In the genomic region with DNA sequence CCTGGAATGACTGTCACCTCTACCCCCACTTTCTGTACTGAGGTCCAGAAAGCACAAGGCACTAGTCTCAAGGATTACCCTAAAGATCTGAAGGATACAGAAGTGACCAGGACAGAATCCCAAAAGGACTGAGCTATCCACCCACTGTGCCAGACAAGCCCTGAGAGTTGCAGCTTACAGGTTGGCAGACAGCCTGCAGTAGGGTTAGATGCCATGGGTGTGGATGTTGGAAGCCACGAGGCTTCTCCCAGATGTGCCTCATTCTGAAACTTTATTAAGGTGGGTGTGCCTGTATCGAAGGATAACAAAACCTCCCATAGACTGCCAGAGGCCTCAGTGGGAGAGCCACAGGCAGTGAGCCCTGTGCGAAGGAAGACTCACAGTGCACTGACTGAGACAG, we compare ENCODE assay signal across 20 mouse cellular contexts. TPM values are rescaled to one million over a fixed set of nuclear protein-coding genes. Genes with fewer than 3 reads are reported as not detected.
DNase-seq lines count a peak whose midpoint lies in the region; ATAC-seq and TF ChIP-seq lines count a peak whose summit lies in the region.
"Had no signal": no experiment of that assay in that cellular context is flagged by ENCODE, and none has a peak within 500 bp of the region (broad histone marks: within the 10 kb centered on the region; RNA-seq: fewer than 3 reads in every experiment).

No protein-coding gene starts in this region.

- peaks cover 14% of the 10 kb centered on the region for H3K36me3 ChIP-seq in hindbrain, embryonic 13.5 days
- H3K36me3 ChIP-seq in hindbrain, postnatal 0 days (ENCODE audit: insufficient read depth, low read length) = no peaks in the 10 kb centered on the region
- no peaks in the 10 kb centered on the region for H3K36me3 ChIP-seq in spleen, adult 2 months (ENCODE audit: control insufficient read depth, insufficient read depth, low read length)
- H3K36me3 ChIP-seq: embryonic facial prominence, embryonic 15.5 days; forebrain, embryonic 10.5 days; kidney, embryonic 15.5 days had no signal

- no peak overlapping the region for H3K4me3 ChIP-seq in gastrocnemius, adult 2 months
- H3K4me3 ChIP-seq in hindbrain, embryonic 13.5 days = no peak overlapping the region
- H3K4me3 ChIP-seq in hindbrain, postnatal 0 days (ENCODE audit: low read length) = no peak overlapping the region
- no peak overlapping the region for H3K4me3 ChIP-seq in spleen, adult 2 months (ENCODE audit: extremely low read depth, insufficient read depth, insufficient read length)
- H3K4me3 ChIP-seq: embryonic facial prominence, embryonic 15.5 days; forebrain, embryonic 10.5 days; hindbrain, embryonic 15.5 days; kidney, embryonic 15.5 days; left cerebral cortex, adult 2 months; midbrain, embryonic 13.5 days; neural tube, embryonic 15.5 days had no signal

- no peak for TF ChIP-seq CTCF in gastrocnemius, adult 2 months (IDR thresholded peaks at IDR 0.05)
- no peak for TF ChIP-seq CTCF in hindbrain, postnatal 0 days (IDR thresholded peaks at IDR 0.05; ENCODE audit: low read depth)
- TF ChIP-seq CTCF in spleen, adult 2 months (IDR thresholded peaks at IDR 0.05; ENCODE audit: extremely low read depth, insufficient read depth, insufficient read length, insufficient replicate concordance) = no peak

- intact Hi-C loops in gastrocnemius, adult 2 months (cut with DNase I) = no loop called here

- H3K4me1 ChIP-seq in hindbrain, embryonic 13.5 days (replicated peaks) = peaks cover 27% of the 10 kb centered on the region
- peaks cover 14% of the 10 kb centered on the region for H3K4me1 ChIP-seq in hindbrain, postnatal 0 days (ENCODE audit: insufficient read depth, low read length)
- H3K4me1 ChIP-seq in spleen, adult 2 months (ENCODE audit: control insufficient read depth, insufficient read depth, insufficient read length) = no peaks in the 10 kb centered on the region; the same call in 1 of the 2 replicates
- H3K4me1 ChIP-seq: midbrain, embryonic 13.5 days had no signal

- no peak for ATAC-seq in hindbrain, embryonic 13.5 days (ENCODE audit: low FRiP score)
- no peak for ATAC-seq in hindbrain, postnatal 0 days
- ATAC-seq: forebrain, postnatal 0 days; intestine, postnatal 0 days; midbrain, embryonic 13.5 days had no signal

- DNase-seq in gastrocnemius, adult 2 months = no peak
- DNase-seq in gastrocnemius, adult 18-20 months (ENCODE audit: low spot score) = no peak
- no peak for DNase-seq in hindbrain, postnatal 0 days (ENCODE audit: low spot score)
- no peak for DNase-seq in spleen, adult 2 months (ENCODE audit: low read depth in 1 of 2, low spot score in 2 of 2)
- DNase-seq in spleen, adult 12 weeks (ENCODE audit: low spot score) = no peak
- no peak for DNase-seq in spleen, postnatal 10 days (ENCODE audit: low spot score in 2 of 2)
- DNase-seq: embryo, embryonic 11 days; forebrain, postnatal 0 days; layer of hippocampus, adult 9-11 months; liver had no signal

- TF ChIP-seq POLR2A in spleen, adult 2 months (IDR thresholded peaks at IDR 0.05; ENCODE audit: low read depth, low read length) = no peak

- no peaks in the 10 kb centered on the region for H3K27me3 ChIP-seq in hindbrain, embryonic 13.5 days
- H3K27me3 ChIP-seq in hindbrain, postnatal 0 days (ENCODE audit: insufficient read depth, low read length) = no peaks in the 10 kb centered on the region
- H3K27me3 ChIP-seq in spleen, adult 2 months (ENCODE audit: control insufficient read depth, insufficient read depth, low read length) = no peaks in the 10 kb centered on the region
- H3K27me3 ChIP-seq: embryonic facial prominence, embryonic 15.5 days; hindbrain, embryonic 15.5 days; kidney, embryonic 15.5 days; midbrain, embryonic 13.5 days; neural tube, embryonic 15.5 days had no signal

- 90% methylated on average over 3 of the region's 3 CpGs for WGBS in hindbrain, embryonic 13.5 days
- 51% methylated on average over 3 of the region's 3 CpGs for WGBS in hindbrain, postnatal 0 days
- WGBS in spleen, adult 2 months = 80% methylated on average over 3 of the region's 3 CpGs

- H3K9ac ChIP-seq in hindbrain, embryonic 13.5 days = no peak overlapping the region
- H3K9ac ChIP-seq in hindbrain, postnatal 0 days (replicated peaks; ENCODE audit: low read length) = no peak overlapping the region
- H3K9ac ChIP-seq: embryonic facial prominence, embryonic 15.5 days; forebrain, postnatal 0 days; hindbrain, embryonic 15.5 days; kidney, embryonic 15.5 days; midbrain, embryonic 13.5 days; neural tube, embryonic 15.5 days had no signal

- H3K27ac ChIP-seq in gastrocnemius, adult 2 months = peak overlapping the region; percentile 35; the same call in 1 of the 2 replicates
- peak overlapping the region; percentile 3; the same call in 1 of the 2 replicates for H3K27ac ChIP-seq in hindbrain, embryonic 13.5 days
- H3K27ac ChIP-seq in hindbrain, postnatal 0 days = no peak overlapping the region
- H3K27ac ChIP-seq in spleen, adult 2 months (ENCODE audit: insufficient read depth, low read length) = peak overlapping the region; percentile 12; the same call in 1 of the 2 replicates
- H3K27ac ChIP-seq: embryonic facial prominence, embryonic 15.5 days; forebrain, embryonic 10.5 days; hindbrain, embryonic 15.5 days; kidney, embryonic 15.5 days; left cerebral cortex, adult 2 months; midbrain, embryonic 13.5 days; neural tube, embryonic 15.5 days had no signal

- no peak overlapping the region for H3K4me2 ChIP-seq in hindbrain, embryonic 13.5 days
- no peak overlapping the region for H3K4me2 ChIP-seq in hindbrain, postnatal 0 days (ENCODE audit: low read depth, low read length)
- H3K4me2 ChIP-seq: embryonic facial prominence, embryonic 15.5 days; hindbrain, embryonic 15.5 days; kidney, embryonic 15.5 days; midbrain, embryonic 13.5 days; neural tube, embryonic 15.5 days had no signal

- no peaks in the 10 kb centered on the region for H3K9me3 ChIP-seq in hindbrain, embryonic 13.5 days
- H3K9me3 ChIP-seq in hindbrain, postnatal 0 days (ENCODE audit: low read length) = no peaks in the 10 kb centered on the region
- H3K9me3 ChIP-seq: embryonic facial prominence, embryonic 15.5 days; forebrain, embryonic 10.5 days; hindbrain, embryonic 15.5 days; kidney, embryonic 15.5 days; midbrain, embryonic 13.5 days; neural tube, embryonic 15.5 days had no signal

RNA-seq across cellular contexts. Expression of a gene that starts 23.8 kb away (rescaled TPM):
- 1 to 10 TPM; 1.6 to 1.8 TPM for total RNA-seq in gastrocnemius, adult 2 months (2021)
- total RNA-seq in gastrocnemius, adult 18-20 months (2021) = 1 to 10 TPM; 1.9 TPM
- polyA plus RNA-seq in hindbrain, embryonic 13.5 days (2015; fragmentation: Nextera tagmentation; extraction: Ambion mirVana) = 5.0 and 5.6 TPM in 2 replicates
- 82.7 and 85.5 TPM in 2 replicates for total RNA-seq in hindbrain, postnatal 0 days (2014; rRNA removed)
- polyA plus RNA-seq in hindbrain, postnatal 0 days (2015; fragmentation: Nextera tagmentation; extraction: Ambion mirVana) = 5.7 and 6.3 TPM in 2 replicates
- 6.8 and 8.0 TPM in 2 replicates for polyA plus RNA-seq in spleen, adult 2 months (2012; rRNA removed)
- total RNA-seq: megakaryocyte progenitor cell, adult 5-6 weeks had no signal

Comparison
In these comparisons a context has a peak if more than half of its experiments do, and no peak if none do; other contexts are left out.
1. RNA of a gene that starts 23.8 kb away (total RNA-seq): 82.7 to 85.5 TPM in hindbrain, postnatal 0 days; 1.9 TPM in gastrocnemius, adult 18-20 months and 1.6 to 1.8 TPM in gastrocnemius, adult 2 months; every median in the first group is over 10 times any median in the second.